Mouse (Mus musculus) MEL (cell line): ENCODE results near the gene Hnrnpu. TPM values are rescaled to one million over a fixed set of nuclear protein-coding genes. Genes with fewer than 3 reads are reported as not detected.

ENCODE experiments used
- DNase-seq: peaks from one replicate; pipeline ENCODE4 v3.0.0; 2011; ENCODE audit warnings: low read depth, low spot score
- H3K27ac ChIP-seq: 2 replicates; pipeline ENCODE4 v1.5.1; 2012; ENCODE audit warnings: low read depth, mild to moderate bottlenecking, control low read depth, low read length, moderate library complexity; ENCODE audit not compliant: control insufficient read depth
- H3K27me3 ChIP-seq, 2 experiments: fragments of 150-350 bp in 1 of 2; sonication (generic) in 1 of 2; 2 replicates each; pipeline ENCODE4 v1.6.1; 2012; ENCODE audit warnings: low read length in 2 of 2, mild to moderate bottlenecking in 2 of 2, improper control_type of control experiment in 1 of 2, moderate library complexity in 1 of 2; ENCODE audit not compliant: insufficient read depth in 2 of 2, control insufficient read depth in 1 of 2
- H3K36me3 ChIP-seq, 2 experiments: 2 replicates each; pipeline ENCODE4 v1.6.1; 2012 to 2014; ENCODE audit warnings: low read length in 2 of 2, improper control_type of control experiment in 1 of 2, inconsistent platforms in 1 of 2, mild to moderate bottlenecking in 1 of 2; ENCODE audit not compliant: insufficient read depth in 2 of 2, control insufficient read depth in 1 of 2
- H3K4me1 ChIP-seq, 2 experiments: fragments of 150-350 bp in 1 of 2; sonication (generic) in 1 of 2; 2 replicates each; pipeline ENCODE4 v1.6.1; 2012; ENCODE audit warnings: low read length in 2 of 2, improper control_type of control experiment in 1 of 2, mild to moderate bottlenecking in 1 of 2; ENCODE audit not compliant: insufficient read depth in 2 of 2, control insufficient read depth in 1 of 2
- H3K4me3 ChIP-seq, 2 experiments: fragments of 150-350 bp in 1 of 2; sonication (generic) in 1 of 2; 2 replicates each; pipeline ENCODE4 v1.5.1; 2012; ENCODE audit warnings: low read depth in 2 of 2, low read length in 2 of 2, mild to moderate bottlenecking in 2 of 2, moderate library complexity in 2 of 2, control low read depth in 1 of 2, improper control_type of control experiment in 1 of 2; ENCODE audit not compliant: control insufficient read depth in 1 of 2, insufficient read depth in 1 of 2
- H3K79me2 ChIP-seq: 2 replicates; pipeline ENCODE4 v1.6.1; 2012; ENCODE audit warnings: mild to moderate bottlenecking, low read length, moderate library complexity; ENCODE audit not compliant: control insufficient read depth, poor library complexity, insufficient read depth
- H3K9ac ChIP-seq: 2 replicates; pipeline ENCODE4 v1.6.1; 2012; ENCODE audit warnings: low read depth, mild to moderate bottlenecking, control low read depth, low read length, moderate library complexity; ENCODE audit not compliant: control insufficient read depth, poor library complexity, severe bottlenecking
- H3K9me3 ChIP-seq: fragments of 150-350 bp; sonication (generic); replicated peaks from 2 replicates; pipeline ENCODE4 v1.6.1; 2012; ENCODE audit warnings: mild to moderate bottlenecking, low read length, improper control_type of control experiment, moderate library complexity; ENCODE audit not compliant: insufficient read depth
- BHLHE40 ChIP-seq: IDR thresholded peaks from 2 replicates; pipeline ENCODE4 v1.6.1; 2012; ENCODE audit warnings: low read depth, mild to moderate bottlenecking, inconsistent platforms, low read length, improper control_type of control experiment, borderline replicate concordance
- CHD1 ChIP-seq: IDR thresholded peaks from 2 replicates; pipeline ENCODE4 v1.6.1; 2012; ENCODE audit warnings: low read depth, mild to moderate bottlenecking, inconsistent platforms, low read length, improper control_type of control experiment
- CHD2 ChIP-seq: IDR thresholded peaks from 2 replicates; pipeline ENCODE4 v1.6.1; 2011; ENCODE audit warnings: low read length, improper control_type of control experiment
- CTCF ChIP-seq, 3 experiments: IDR thresholded peaks in 2 of 3; conservative IDR thresholded peaks in 1 of 3; 2 replicates each; pipeline ENCODE4 v1.5.1; 2011 to 2012; ENCODE audit warnings: low read length in 3 of 3, low read depth in 2 of 3, mild to moderate bottlenecking in 2 of 3, improper control_type of control experiment in 1 of 3, inconsistent platforms in 1 of 3, mixed read lengths in 1 of 3, moderate library complexity in 1 of 3; ENCODE audit not compliant: control insufficient read depth in 1 of 3, insufficient read depth in 1 of 3, poor library complexity in 1 of 3, severe bottlenecking in 1 of 3
- ETS1 ChIP-seq: IDR thresholded peaks from 2 replicates; pipeline ENCODE4 v1.6.1; 2012; ENCODE audit warnings: low read depth, mild to moderate bottlenecking, inconsistent platforms, low read length, improper control_type of control experiment, moderate library complexity
- GABPA ChIP-seq: IDR thresholded peaks from 2 replicates; pipeline ENCODE4 v1.6.1; 2012; ENCODE audit warnings: low read depth, mild to moderate bottlenecking, inconsistent platforms, low read length, improper control_type of control experiment, moderate library complexity
- KAT2A ChIP-seq: conservative IDR thresholded peaks from 2 replicates; pipeline ENCODE4 v1.6.1; 2012; ENCODE audit warnings: low read depth, low read length, improper control_type of control experiment, inconsistent platforms
- MEF2A ChIP-seq: IDR thresholded peaks from 2 replicates; pipeline ENCODE4 v1.6.1; 2014; ENCODE audit warnings: low read depth, mild to moderate bottlenecking, inconsistent platforms, low read length, improper control_type of control experiment; ENCODE audit not compliant: poor library complexity, insufficient replicate concordance, severe bottlenecking; ENCODE audit errors: extremely low read depth
- MYC ChIP-seq: IDR thresholded peaks from 2 replicates; pipeline ENCODE4 v1.6.1; 2011; ENCODE audit warnings: low read depth, mild to moderate bottlenecking, low read length, improper control_type of control experiment, moderate library complexity
- NRF1 ChIP-seq: IDR thresholded peaks from 2 replicates; pipeline ENCODE4 v1.6.1; 2014; ENCODE audit warnings: low read depth, mild to moderate bottlenecking, inconsistent platforms, low read length, improper control_type of control experiment, moderate library complexity; ENCODE audit not compliant: poor library complexity, insufficient read depth, severe bottlenecking
- POLR2AphosphoS2 ChIP-seq: IDR thresholded peaks from 2 replicates; pipeline ENCODE4 v1.6.1; 2011; ENCODE audit warnings: low read length, improper control_type of control experiment
- POLR2AphosphoS5 ChIP-seq: IDR thresholded peaks from 2 replicates; pipeline ENCODE4 v1.6.1; 2012; ENCODE audit warnings: low read depth, borderline replicate concordance, mild to moderate bottlenecking, inconsistent platforms, low read length, moderate library complexity, mixed read lengths
- RAD21 ChIP-seq: IDR thresholded peaks from 2 replicates; pipeline ENCODE4 v1.6.1; 2011; ENCODE audit warnings: mild to moderate bottlenecking, low read depth, low read length, improper control_type of control experiment
- SMC3 ChIP-seq: IDR thresholded peaks from 2 replicates; pipeline ENCODE4 v1.6.1; 2011; ENCODE audit warnings: low read depth, low read length, improper control_type of control experiment
- TBP ChIP-seq: IDR thresholded peaks from 2 replicates; pipeline ENCODE4 v1.8.0; 2011; ENCODE audit warnings: low read depth, low read length, improper control_type of control experiment
- ZC3H11A ChIP-seq: IDR thresholded peaks from 2 replicates; pipeline ENCODE4 v1.6.1; 2012; ENCODE audit warnings: low read depth, mild to moderate bottlenecking, inconsistent platforms, low read length, improper control_type of control experiment
- ZKSCAN1 ChIP-seq: IDR thresholded peaks from 2 replicates; pipeline ENCODE4 v1.6.1; 2012; ENCODE audit warnings: low read depth, mild to moderate bottlenecking, inconsistent platforms, low read length, improper control_type of control experiment, moderate library complexity
- ZNF384 ChIP-seq: IDR thresholded peaks from 2 replicates; pipeline ENCODE4 v1.6.1; 2012; ENCODE audit warnings: low read depth, mild to moderate bottlenecking, inconsistent platforms, low read length, improper control_type of control experiment
- polyA plus RNA-seq, 2 experiments: library from polyadenylated mRNA; stranded (reverse) in 1 of 2; unstranded in 1 of 2; fragments of >175 nt in 1 of 2; fragments of >200 nt in 1 of 2; gene quantifications; 2 replicates each; pipeline versions ENCODE4 v1.2.1 to v1.2.4; 2012; ENCODE audit warnings: low replicate concordance in 2 of 2, low read depth in 1 of 2; ENCODE audit not compliant: insufficient read length in 2 of 2, insufficient read depth in 1 of 2, missing spikeins in 1 of 2
- total RNA-seq: library from RNA; depleted of rRNA; stranded (reverse); fragments of 300-350 nt; gene quantifications from 2 replicates; pipeline ENCODE4 v1.2.3, GENCODE M21; 2012

Gene Hnrnpu
- total and polyA plus RNA-seq, 3 experiments = 373 to 2,754 (median 789) TPM

GRCm38 (mm10) chr1:178319295-178320037 lies 18.1 kb downstream of the Hnrnpu start:
- H3K36me3 ChIP-seq = peaks cover 16 to 34% of the 10 kb centered on the region in 2 experiments
- H3K4me1 ChIP-seq = peaks cover 3 to 6% of the 10 kb centered on the region in 2 experiments; a peak in 3 of 4 replicates
- peak overlapping the region; percentile 100 for H3K27ac ChIP-seq
- H3K27me3 ChIP-seq = no peaks in the 10 kb centered on the region
- TF ChIP-seq CTCF (IDR thresholded peaks at IDR 0.05 in 2 of 3, conservative IDR thresholded peaks at IDR 0.05 in 1 of 3; ENCODE audit: control insufficient read depth in 1 of 3, insufficient read depth in 1 of 3, low read depth in 2 of 3, low read length in 3 of 3, poor library complexity in 1 of 3, severe bottlenecking in 1 of 3) = no peak
- TF ChIP-seq MYC = peak; percentile 49; the same call in 1 of the 2 replicates
- peak; percentile 4; the same call in 1 of the 2 replicates for TF ChIP-seq CHD2
- 0 out of 2 replicates have a peak, but pooled peaks have one; percentile 22 for TF ChIP-seq ETS1
- TF ChIP-seq TBP = no peak
- TF ChIP-seq POLR2AphosphoS5 = peak; percentile 30; the same call in 1 of the 2 replicates
- no peak for TF ChIP-seq KAT2A
- 0 out of 2 replicates have a peak, but pooled peaks have one; percentile 23 for TF ChIP-seq ZKSCAN1
- peak; percentile 9; the same call in 1 of the 2 replicates for TF ChIP-seq SMC3
- TF ChIP-seq ZC3H11A = no peak
- TF ChIP-seq NRF1 = no peak
- TF ChIP-seq MEF2A = no peak
- peak; percentile 82 for TF ChIP-seq POLR2AphosphoS2
- 0 out of 2 replicates have a peak, but pooled peaks have one; percentile 55 for TF ChIP-seq CHD1
- TF ChIP-seq GABPA = no peak
- no peak for TF ChIP-seq RAD21
- no peak for TF ChIP-seq BHLHE40
- TF ChIP-seq ZNF384 = no peak
- H3K79me2 ChIP-seq = peaks cover 10% of the 10 kb centered on the region; the same call in 1 of the 2 replicates
- H3K9me3 ChIP-seq = no peaks in the 10 kb centered on the region
- peak; percentile 83 for DNase-seq
- peak overlapping the region; percentile 100 for H3K9ac ChIP-seq
- peak overlapping the region; percentile 71 to 80 for H3K4me3 ChIP-seq
